Mouse (Mus musculus) spleen, adult 2 months (tissue): ENCODE measurements at regions not wholly inside any gene's neighbourhood (a gene's known extent, or its start where the extent isn't known, plus 50 kb on each side); places are given as distances from the start of the nearest gene placed in this dataset.

Experiments used
- DNase-seq, 2 experiments: peaks; one replicate each; pipeline versions ENCODE4 v3.0.0 to v3.0.0-alpha.2; 2012 to 2021; ENCODE audit warnings: low spot score in 2 of 2, low read depth in 1 of 2
- H3K27ac ChIP-seq: fragments of 200-500 bp; 2 replicates; pipeline ENCODE4 v1.5.1; 2012; ENCODE audit warnings: low read length, inconsistent platforms; ENCODE audit not compliant: insufficient read depth
- H3K27me3 ChIP-seq: fragments of 200-500 bp; 2 replicates; pipeline ENCODE4 v1.6.1; 2012; ENCODE audit warnings: mild to moderate bottlenecking, moderate library complexity, low read length, inconsistent platforms; ENCODE audit not compliant: control insufficient read depth, insufficient read depth
- H3K36me3 ChIP-seq: fragments of 200-500 bp; 2 replicates; pipeline ENCODE4 v1.6.1; 2012; ENCODE audit warnings: mild to moderate bottlenecking, low read length, inconsistent platforms; ENCODE audit not compliant: control insufficient read depth, insufficient read depth
- H3K4me1 ChIP-seq: fragments of 200-500 bp; 2 replicates; pipeline ENCODE4 v1.6.1; 2011; ENCODE audit warnings: inconsistent platforms; ENCODE audit not compliant: control insufficient read depth, insufficient read depth, insufficient read length
- H3K4me3 ChIP-seq: fragments of 200-500 bp; 2 replicates; pipeline ENCODE4 v1.5.1; 2011; ENCODE audit warnings: mild to moderate bottlenecking, inconsistent platforms; ENCODE audit not compliant: insufficient read depth, insufficient read length; ENCODE audit errors: extremely low read depth
- CTCF ChIP-seq: fragments of 200-500 bp; IDR thresholded peaks from 2 replicates; pipeline ENCODE4 v1.5.1; 2011; ENCODE audit warnings: mild to moderate bottlenecking, inconsistent platforms; ENCODE audit not compliant: insufficient read depth, insufficient read length, insufficient replicate concordance; ENCODE audit errors: extremely low read depth
- POLR2A ChIP-seq: fragments of 200-500 bp; IDR thresholded peaks from 2 replicates; pipeline ENCODE4 v1.6.1; 2011; ENCODE audit warnings: low read depth, low read length, inconsistent platforms
- WGBS: fragments of 180-500 bp; shearing (Covaris S2); methylation state at CpG from one replicate; pipeline ENCODE4 v1.1.7; 2018; 5-methylcytosine and 5-hydroxymethylcytosine counted together

DNA sequence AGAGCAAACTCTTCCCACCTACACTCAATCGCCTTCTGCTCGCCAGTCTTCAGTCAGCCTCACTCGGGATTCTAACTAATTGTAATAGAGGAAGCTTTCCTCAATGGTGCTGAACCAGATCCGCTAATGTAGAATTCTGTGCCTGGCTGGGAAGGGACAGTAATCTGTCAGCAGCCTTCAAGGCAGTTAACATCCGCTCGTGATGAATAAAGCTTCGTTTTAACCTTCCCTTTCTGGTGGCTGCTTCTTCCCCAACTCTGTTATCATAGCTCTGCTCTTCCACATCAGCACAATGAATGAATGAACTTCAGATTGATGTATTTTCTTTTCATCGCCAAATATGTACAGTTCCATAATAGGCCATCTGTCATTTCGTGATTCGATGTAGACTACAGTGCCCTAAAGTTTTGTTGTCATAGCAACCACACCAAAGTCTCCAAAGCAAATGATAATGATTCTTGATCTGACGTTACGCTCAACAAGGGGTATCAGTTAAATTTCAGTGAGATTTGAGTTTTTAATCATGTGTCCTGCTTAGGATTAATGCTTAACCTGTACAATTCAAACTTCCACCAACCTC is 259.0 kb downstream of the Car8 start:
- no peak overlapping the region for H3K27ac ChIP-seq
- H3K4me1 ChIP-seq, result peaks cover 2% of the 10 kb centered on the region; the same call in 1 of the 2 replicates
- TF ChIP-seq POLR2A (no peak), CTCF (no peak)
- no peaks in the 10 kb centered on the region for H3K36me3 ChIP-seq
- 91% methylated on average over 12 of the region's 12 CpGs for WGBS
- H3K4me3 ChIP-seq, result no peak overlapping the region
- no peak for DNase-seq
- no peaks in the 10 kb centered on the region for H3K27me3 ChIP-seq

DNA sequence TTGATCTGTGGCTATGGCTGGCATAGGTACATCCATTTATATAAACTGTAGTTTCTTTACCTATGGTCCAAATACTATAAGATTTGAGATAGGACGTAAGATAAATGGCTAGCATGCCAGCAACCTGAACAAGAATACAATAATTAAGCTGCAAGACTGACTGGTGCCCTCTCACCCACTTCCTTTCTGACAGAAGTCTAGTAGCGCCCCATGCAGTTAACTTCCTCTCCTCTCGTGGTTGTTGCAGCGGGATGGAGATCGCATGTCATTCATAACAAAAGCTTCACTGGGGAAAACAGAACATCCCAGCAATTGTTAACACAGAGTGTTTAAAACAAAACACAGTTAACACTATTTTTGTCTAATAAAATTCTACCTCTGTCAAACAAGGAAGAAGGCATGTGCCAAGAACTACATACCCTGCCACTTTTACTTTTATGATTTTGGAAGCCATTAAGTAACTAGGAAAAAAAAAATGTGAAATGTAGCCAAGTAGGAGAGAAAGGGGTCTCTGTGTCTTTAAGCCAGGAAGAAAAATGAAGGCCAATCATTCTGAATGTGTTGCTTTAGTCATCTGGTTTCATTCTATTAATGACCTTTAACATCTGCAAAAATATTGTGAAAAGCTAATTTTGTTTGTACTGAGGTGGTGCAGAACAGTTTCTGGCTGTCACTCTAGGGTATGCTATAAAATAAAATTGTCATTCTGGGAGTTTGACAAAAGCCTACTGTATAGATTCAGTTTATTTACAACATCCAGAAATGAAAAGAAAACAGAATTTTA is 261.0 kb downstream of the Car8 start:
- WGBS, result 15% methylated on average over 5 of the region's 5 CpGs
- no peak for DNase-seq
- Histone ChIP-seq H3K4me3 (no peak overlapping the region), H3K36me3 (no peaks in the 10 kb centered on the region), H3K4me1 (peaks cover 2% of the 10 kb centered on the region; the same call in 1 of the 2 replicates), H3K27ac (no peak overlapping the region), H3K27me3 (no peaks in the 10 kb centered on the region)
- TF ChIP-seq POLR2A (no peak), CTCF (no peak)

DNA sequence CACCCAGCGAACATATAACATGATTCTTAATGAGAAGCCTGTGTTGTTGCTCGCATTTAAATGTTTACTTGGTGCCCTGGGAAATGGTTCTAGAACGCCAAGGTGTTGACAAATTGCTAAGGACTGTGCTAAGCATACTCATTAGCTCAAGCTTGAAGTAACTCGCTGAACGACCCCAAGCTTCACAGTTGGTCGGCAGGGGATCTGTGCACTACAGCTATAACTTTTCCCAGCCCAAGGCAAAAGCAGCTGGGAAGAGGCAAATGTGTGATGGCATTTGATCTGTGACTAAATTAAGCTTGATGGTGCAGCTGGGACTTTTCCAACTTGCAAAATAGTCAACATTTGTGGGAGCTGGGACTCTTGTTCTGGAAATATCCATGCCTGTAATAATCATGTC is 268.6 kb downstream of the Car8 start:
- Histone ChIP-seq H3K4me3 (no peak overlapping the region), H3K27me3 (no peaks in the 10 kb centered on the region), H3K27ac (no peak overlapping the region), H3K36me3 (no peaks in the 10 kb centered on the region), H3K4me1 (no peaks in the 10 kb centered on the region)
- 84% methylated on average over 6 of the region's 6 CpGs for WGBS
- no peak for DNase-seq
- TF ChIP-seq CTCF (no peak), POLR2A (no peak)

DNA sequence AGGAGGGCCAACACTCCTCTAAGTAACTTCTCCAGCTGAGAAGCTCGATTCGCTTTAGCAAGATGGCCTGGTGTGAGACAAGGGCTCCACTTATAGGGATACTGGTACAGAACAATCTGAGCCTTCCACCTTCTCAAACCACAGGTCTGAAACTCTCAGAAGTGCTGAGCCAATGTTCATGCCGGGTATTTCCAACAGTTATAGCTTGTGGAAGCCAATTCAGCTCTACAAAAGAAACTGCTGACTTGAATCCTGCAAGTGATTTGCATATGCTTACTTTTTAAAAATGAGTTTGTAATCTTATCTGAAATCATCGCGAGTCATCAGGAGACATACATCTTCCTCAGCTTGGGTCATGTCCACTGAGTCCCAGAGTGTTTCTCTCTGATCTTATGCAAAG is 273.2 kb downstream of the Car8 start:
- TF ChIP-seq POLR2A, result no peak
- TF ChIP-seq CTCF, result no peak
- 88% methylated on average over 5 of the region's 5 CpGs for WGBS
- Histone ChIP-seq H3K27me3 (no peaks in the 10 kb centered on the region), H3K27ac (no peak overlapping the region), H3K4me1 (no peaks in the 10 kb centered on the region), H3K36me3 (no peaks in the 10 kb centered on the region), H3K4me3 (no peak overlapping the region)
- no peak for DNase-seq

DNA sequence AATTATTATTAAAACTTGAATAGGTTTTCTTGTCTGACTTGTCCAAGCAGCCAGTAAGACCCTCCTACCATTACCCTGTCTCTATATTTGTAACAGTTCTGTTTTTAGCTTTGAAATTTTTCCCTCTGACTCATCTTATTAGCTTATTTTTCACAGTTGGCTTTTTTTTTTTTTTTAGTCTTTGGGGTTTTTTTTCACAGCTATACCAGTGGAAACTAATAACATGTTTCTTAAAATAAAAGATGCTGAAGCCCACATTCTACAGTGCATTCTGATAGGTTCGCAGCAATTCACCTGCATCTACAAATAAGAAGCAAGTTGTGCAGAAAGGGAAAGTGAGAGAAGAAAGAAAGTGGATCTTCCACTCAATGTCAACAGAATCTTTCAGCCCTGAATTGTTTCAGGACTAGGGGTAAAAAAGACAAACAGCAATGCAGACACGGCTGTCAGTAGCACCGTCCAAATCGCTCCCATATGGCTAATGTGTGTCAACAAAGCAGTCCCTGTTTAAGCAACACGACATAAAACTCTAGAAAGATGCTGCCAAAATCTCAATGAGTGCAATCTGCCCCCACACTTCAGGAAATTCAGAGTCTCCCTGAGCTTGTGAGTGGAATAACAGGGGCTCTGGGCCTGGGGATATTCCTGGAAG is 277.2 kb downstream of the Car8 start:
- no peaks in the 10 kb centered on the region for H3K27me3 ChIP-seq
- no peak overlapping the region for H3K4me3 ChIP-seq
- DNase-seq, result no peak
- WGBS, result 80% methylated on average over 5 of the region's 5 CpGs
- H3K36me3 ChIP-seq, result no peaks in the 10 kb centered on the region
- TF ChIP-seq CTCF, result no peak
- no peak for TF ChIP-seq POLR2A
- H3K27ac ChIP-seq, result no peak overlapping the region
- no peaks in the 10 kb centered on the region for H3K4me1 ChIP-seq

DNA sequence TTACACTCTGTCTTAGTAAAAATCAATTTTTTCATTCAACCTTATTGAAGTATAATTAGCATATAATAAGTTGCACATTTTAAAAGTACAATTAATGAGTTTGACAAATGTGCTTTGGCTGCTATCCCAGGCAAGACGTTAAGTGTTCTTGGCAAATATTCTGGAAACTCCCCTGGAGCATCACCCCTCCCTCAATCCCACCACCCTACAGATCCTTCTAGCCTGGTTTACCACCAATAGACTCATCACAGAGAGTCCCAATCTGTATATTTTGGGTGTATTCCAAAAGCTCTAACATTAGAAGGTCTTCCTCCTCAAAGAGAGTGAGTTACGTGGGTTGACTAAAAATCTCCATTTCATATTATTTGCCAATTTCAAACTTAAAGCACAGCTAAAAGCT is 278.5 kb downstream of the Car8 start:
- no peak for TF ChIP-seq CTCF
- TF ChIP-seq POLR2A, result no peak
- no peaks in the 10 kb centered on the region for H3K4me1 ChIP-seq
- H3K27ac ChIP-seq, result no peak overlapping the region
- no peak overlapping the region for H3K4me3 ChIP-seq
- no peak for DNase-seq
- 86% methylated on average over 2 of the region's 2 CpGs for WGBS
- H3K27me3 ChIP-seq, result no peaks in the 10 kb centered on the region
- H3K36me3 ChIP-seq, result no peaks in the 10 kb centered on the region
